Mouse (Mus musculus): ENCODE data around the gene Rorc.

- TF ChIP-seq JUND (conservative IDR thresholded peaks at IDR 0.05; ENCODE audit: low read depth, low read length) (no peak), CHD2 (IDR thresholded peaks at IDR 0.05; ENCODE audit: low read length) (no peak), POLR2AphosphoS2 (IDR thresholded peaks at IDR 0.05; ENCODE audit: low read depth, low read length) (no peak), CTCF (conservative IDR thresholded peaks at IDR 0.05 in 1 of 2, IDR thresholded peaks at IDR 0.05 in 1 of 2; ENCODE audit: low read depth in 2 of 2, low read length in 2 of 2) (no peak), EP300 (IDR thresholded peaks at IDR 0.05; ENCODE audit: low read length) (no peak), USF2 (conservative IDR thresholded peaks at IDR 0.05; ENCODE audit: low read depth, low read length) (no peak)
Measured at GRCm38 (mm10) chr3:94362138-94362537, 10.5 kb upstream of the Rorc start, which contains the start of gene C2cd4d.
